Mouse (Mus musculus) embryonic facial prominence, embryonic 13.5 days (tissue): ENCODE results near the gene Mtmr12. TPM values are rescaled to one million over a fixed set of nuclear protein-coding genes. Genes with fewer than 3 reads are reported as not detected.

Source experiments
- ATAC-seq: fragments of 200-750 bp; cut with Nextera tagmentation; 2 replicates; pipeline ENCODE4 v1.8.0; 2017; ENCODE audit warnings: low read depth; ENCODE audit not compliant: insufficient number of reproducible peaks, insufficient read depth, low FRiP score, low TSS enrichment
- H3K27ac ChIP-seq: fragments of 300-500 bp; sonication (generic); 2 replicates; pipeline ENCODE4 v1.5.1; 2015; ENCODE audit warnings: moderate library complexity, mild to moderate bottlenecking, inconsistent platforms
- H3K27me3 ChIP-seq: fragments of 300-500 bp; sonication (generic); 2 replicates; pipeline ENCODE4 v1.6.1; 2015; ENCODE audit warnings: mild to moderate bottlenecking, inconsistent platforms
- H3K36me3 ChIP-seq: fragments of 300-500 bp; sonication (generic); 2 replicates; pipeline ENCODE4 v1.6.1; 2015; ENCODE audit warnings: mild to moderate bottlenecking, inconsistent platforms
- H3K4me1 ChIP-seq: fragments of 300-500 bp; sonication (generic); 2 replicates; pipeline ENCODE4 v1.6.1; 2015; ENCODE audit warnings: inconsistent platforms
- H3K4me2 ChIP-seq: fragments of 300-500 bp; sonication (generic); 2 replicates; pipeline ENCODE4 v1.6.1; 2015; ENCODE audit warnings: moderate library complexity, mild to moderate bottlenecking, inconsistent platforms
- H3K4me3 ChIP-seq: fragments of 300-500 bp; sonication (generic); 2 replicates; pipeline ENCODE4 v1.5.1; 2015; ENCODE audit warnings: mild to moderate bottlenecking, inconsistent platforms
- H3K9ac ChIP-seq: fragments of 300-500 bp; sonication (generic); 2 replicates; pipeline ENCODE4 v1.6.1; 2015; ENCODE audit warnings: mild to moderate bottlenecking, inconsistent platforms
- H3K9me3 ChIP-seq: fragments of 300-500 bp; sonication (generic); 2 replicates; pipeline ENCODE4 v1.6.1; 2016; ENCODE audit warnings: inconsistent platforms
- WGBS: fragments of 180-500 bp; shearing (Covaris S2); methylation state at CpG from one replicate; pipeline ENCODE4 v1.1.7; 2015; ENCODE audit warnings: mixed read lengths; 5-methylcytosine and 5-hydroxymethylcytosine counted together
- polyA plus RNA-seq: library from polyadenylated mRNA; unstranded; fragments of >200 nt; fragmentation: Nextera tagmentation; extraction: Ambion mirVana; gene quantifications from 2 replicates; pipeline ENCODE4 v1.2.1, GENCODE M21; 2015

Mtmr12 gene
- polyA plus RNA-seq, 1 experiment from 2014 or later: 16.1 TPM

GRCm38 (mm10) chr15:12296228-12296627 is 91.4 kb downstream of the Mtmr12 start:
- Histone ChIP-seq H3K4me1 (no peaks in the 10 kb centered on the region), H3K36me3 (no peaks in the 10 kb centered on the region), H3K9ac (no peak overlapping the region), H3K4me3 (no peak overlapping the region), H3K9me3 (no peaks in the 10 kb centered on the region), H3K4me2 (no peak overlapping the region), H3K27me3 (no peaks in the 10 kb centered on the region), H3K27ac (no peak overlapping the region)
- no peak for ATAC-seq
- 62% methylated on average over 2 of the region's 2 CpGs for WGBS

GRCm38 (mm10) chr15:12298231-12298737 is 93.5 kb downstream of the Mtmr12 start:
- no peak for ATAC-seq
- Histone ChIP-seq H3K27me3 (no peaks in the 10 kb centered on the region), H3K4me2 (no peak overlapping the region), H3K4me3 (no peak overlapping the region), H3K9me3 (no peaks in the 10 kb centered on the region), H3K4me1 (no peaks in the 10 kb centered on the region), H3K9ac (no peak overlapping the region), H3K27ac (no peak overlapping the region), H3K36me3 (no peaks in the 10 kb centered on the region)
- 80% methylated on average over 7 of the region's 7 CpGs for whole genome bisulfite sequencing

GRCm38 (mm10) chr15:12301771-12302170 is 96.9 kb downstream of the Mtmr12 start:
- WGBS: 62% methylated on average over 5 of the region's 6 CpGs
- Histone ChIP-seq H3K9me3 (no peaks in the 10 kb centered on the region), H3K4me3 (no peak overlapping the region), H3K4me1 (no peaks in the 10 kb centered on the region), H3K27ac (no peak overlapping the region), H3K9ac (no peak overlapping the region), H3K27me3 (no peaks in the 10 kb centered on the region), H3K36me3 (no peaks in the 10 kb centered on the region), H3K4me2 (no peak overlapping the region)
- no peak for ATAC-seq

- ATAC-seq: no peak
- WGBS: 54% methylated on average over 8 of the region's 8 CpGs
- H3K4me2 ChIP-seq: no peak overlapping the region
- H3K9me3 ChIP-seq: no peaks in the 10 kb centered on the region
- H3K27ac ChIP-seq: no peak overlapping the region
- no peaks in the 10 kb centered on the region for H3K36me3 ChIP-seq
- H3K4me1 ChIP-seq: no peaks in the 10 kb centered on the region
- H3K9ac ChIP-seq: no peak overlapping the region
- H3K4me3 ChIP-seq: no peak overlapping the region
- 0 out of 2 replicates have a peak, but pooled peaks cover 2% of the 10 kb centered on the region for H3K27me3 ChIP-seq
Observed at GRCm38 (mm10) chr15:12306188-12307071, 101.6 kb downstream of the Mtmr12 start.

- Histone ChIP-seq H3K4me1 (no peaks in the 10 kb centered on the region), H3K4me3 (no peak overlapping the region), H3K27me3 (0 out of 2 replicates have a peak, but pooled peaks cover 2% of the 10 kb centered on the region), H3K36me3 (no peaks in the 10 kb centered on the region), H3K27ac (no peak overlapping the region), H3K9me3 (no peaks in the 10 kb centered on the region), H3K4me2 (no peak overlapping the region), H3K9ac (no peak overlapping the region)
- no peak for ATAC-seq
- WGBS: 76% methylated on average over 4 of the region's 4 CpGs
Observed at GRCm38 (mm10) chr15:12307114-12307513, 102.3 kb downstream of the Mtmr12 start.

- Histone ChIP-seq H3K27ac (no peak overlapping the region), H3K4me1 (no peaks in the 10 kb centered on the region), H3K9me3 (no peaks in the 10 kb centered on the region), H3K27me3 (0 out of 2 replicates have a peak, but pooled peaks cover 2% of the 10 kb centered on the region), H3K4me3 (no peak overlapping the region), H3K36me3 (no peaks in the 10 kb centered on the region), H3K9ac (no peak overlapping the region), H3K4me2 (no peak overlapping the region)
- WGBS: 80% methylated on average over 5 of the region's 5 CpGs
- no peak for ATAC-seq
Observed at GRCm38 (mm10) chr15:12308539-12308938, 103.7 kb downstream of the Mtmr12 start.

GRCm38 (mm10) chr15:12310676-12311075 is 105.8 kb downstream of the Mtmr12 start:
- Histone ChIP-seq H3K36me3 (no peaks in the 10 kb centered on the region), H3K27me3 (0 out of 2 replicates have a peak, but pooled peaks cover 2% of the 10 kb centered on the region), H3K4me3 (no peak overlapping the region), H3K9me3 (no peaks in the 10 kb centered on the region), H3K4me1 (no peaks in the 10 kb centered on the region), H3K4me2 (no peak overlapping the region), H3K9ac (no peak overlapping the region), H3K27ac (no peak overlapping the region)
- 82% methylated on average over 4 of the region's 4 CpGs for WGBS
- ATAC-seq: no peak

- H3K9me3 ChIP-seq: no peaks in the 10 kb centered on the region
- H3K4me2 ChIP-seq: no peak overlapping the region
- no peak overlapping the region for H3K4me3 ChIP-seq
- no peak for ATAC-seq
- no peaks in the 10 kb centered on the region for H3K4me1 ChIP-seq
- H3K27ac ChIP-seq: no peak overlapping the region
- no peaks in the 10 kb centered on the region for H3K36me3 ChIP-seq
- H3K27me3 ChIP-seq: 0 out of 2 replicates have a peak, but pooled peaks cover 2% of the 10 kb centered on the region
- 88% methylated on average over 7 of the region's 7 CpGs for WGBS
- no peak overlapping the region for H3K9ac ChIP-seq
Observed at GRCm38 (mm10) chr15:12311465-12311864, 106.6 kb downstream of the Mtmr12 start.

GRCm38 (mm10) chr15:12313255-12313654 is 108.4 kb downstream of the Mtmr12 start:
- Histone ChIP-seq H3K27me3 (no peaks in the 10 kb centered on the region), H3K4me2 (no peak overlapping the region), H3K9ac (no peak overlapping the region), H3K9me3 (no peaks in the 10 kb centered on the region), H3K36me3 (no peaks in the 10 kb centered on the region), H3K4me3 (no peak overlapping the region), H3K27ac (no peak overlapping the region), H3K4me1 (no peaks in the 10 kb centered on the region)
- no peak for ATAC-seq
- 25% methylated on average over 1 of the region's 1 CpGs for WGBS

GRCm38 (mm10) chr15:12314584-12314983 is 109.8 kb downstream of the Mtmr12 start:
- Histone ChIP-seq H3K9me3 (no peaks in the 10 kb centered on the region), H3K36me3 (no peaks in the 10 kb centered on the region), H3K27me3 (peaks cover 7% of the 10 kb centered on the region; the same call in 1 of the 2 replicates), H3K4me3 (no peak overlapping the region), H3K27ac (no peak overlapping the region), H3K4me1 (no peaks in the 10 kb centered on the region), H3K9ac (no peak overlapping the region), H3K4me2 (no peak overlapping the region)
- ATAC-seq: no peak
- 88% methylated on average over 5 of the region's 5 CpGs for WGBS

- H3K27ac ChIP-seq: no peak overlapping the region
- ATAC-seq: no peak
- H3K4me3 ChIP-seq: no peak overlapping the region
- peaks cover 4% of the 10 kb centered on the region for H3K4me1 ChIP-seq
- H3K9me3 ChIP-seq: no peaks in the 10 kb centered on the region
- no peaks in the 10 kb centered on the region for H3K36me3 ChIP-seq
- H3K9ac ChIP-seq: no peak overlapping the region
- H3K4me2 ChIP-seq: no peak overlapping the region
- H3K27me3 ChIP-seq: peaks cover 12% of the 10 kb centered on the region
- 55% methylated on average over 2 of the region's 2 CpGs for WGBS
Observed at GRCm38 (mm10) chr15:12315996-12316395, 111.2 kb downstream of the Mtmr12 start.

- no peak overlapping the region for H3K27ac ChIP-seq
- peaks cover 12% of the 10 kb centered on the region for H3K27me3 ChIP-seq
- H3K4me3 ChIP-seq: no peak overlapping the region
- no peaks in the 10 kb centered on the region for H3K9me3 ChIP-seq
- no peaks in the 10 kb centered on the region for H3K36me3 ChIP-seq
- no peak overlapping the region for H3K4me2 ChIP-seq
- no peak for ATAC-seq
- WGBS: 84% methylated on average over 5 of the region's 5 CpGs
- peaks cover 4% of the 10 kb centered on the region for H3K4me1 ChIP-seq
- H3K9ac ChIP-seq: no peak overlapping the region
Observed at GRCm38 (mm10) chr15:12317290-12317689, 112.5 kb downstream of the Mtmr12 start.
